Mouse (Mus musculus) neural tube, embryonic 10.5 days (tissue): ENCODE results near the gene Stat6.

Experiments
- DNase-seq: peaks from one replicate; pipeline ENCODE4 v3.0.0-alpha.2; 2017; ENCODE audit warnings: low spot score; ENCODE audit errors: extremely low spot score

Gene Stat6

GRCm38 (mm10) chr10:127710331-127710730 lies 67.5 kb downstream of the Stat6 start:
- no peak for DNase-seq
